Mouse (Mus musculus) midbrain, embryonic 11.5 days (tissue): ENCODE measurements around the gene Sbf1. TPM values are rescaled to one million over a fixed set of nuclear protein-coding genes. Genes with fewer than 3 reads are reported as not detected.
A peak's percentile ranks its signal among the peaks of the same experiment; 100 is the strongest.

Source experiments
- ATAC-seq: fragments of 200-750 bp; cut with Nextera tagmentation; 2 replicates; pipeline ENCODE4 v1.8.0; 2017; ENCODE audit warnings: moderate TSS enrichment, moderate library complexity; ENCODE audit not compliant: low FRiP score
- DNase-seq: peaks from one replicate; pipeline ENCODE4 v3.0.0; 2015; ENCODE audit warnings: low spot score; ENCODE audit errors: missing footprints
- H3K27ac ChIP-seq: fragments of 300-500 bp; sonication (generic); 2 replicates; pipeline ENCODE4 v1.5.1; 2014; ENCODE audit warnings: low read depth, low read length
- H3K27me3 ChIP-seq: fragments of 300-500 bp; sonication (generic); 2 replicates; pipeline ENCODE4 v1.6.1; 2014; ENCODE audit warnings: mild to moderate bottlenecking, low read length, moderate library complexity, mixed read lengths; ENCODE audit not compliant: control insufficient read depth, insufficient read depth
- H3K36me3 ChIP-seq: fragments of 300-500 bp; sonication (generic); 2 replicates; pipeline ENCODE4 v1.6.1; 2014; ENCODE audit warnings: mild to moderate bottlenecking, low read length, moderate library complexity, mixed read lengths; ENCODE audit not compliant: control insufficient read depth, insufficient read depth
- H3K4me1 ChIP-seq: fragments of 300-500 bp; sonication (generic); 2 replicates; pipeline ENCODE4 v1.6.1; 2014; ENCODE audit warnings: low read length; ENCODE audit not compliant: control insufficient read depth, insufficient read depth
- H3K4me2 ChIP-seq: fragments of 300-500 bp; sonication (generic); 2 replicates; pipeline ENCODE4 v1.6.1; 2014; ENCODE audit warnings: mild to moderate bottlenecking, moderate library complexity
- H3K4me3 ChIP-seq: fragments of 300-500 bp; sonication (generic); 2 replicates; pipeline ENCODE4 v1.5.1; 2014; ENCODE audit warnings: low read depth, low read length
- H3K9ac ChIP-seq: fragments of 300-500 bp; sonication (generic); 2 replicates; pipeline ENCODE4 v1.6.1; 2014; ENCODE audit warnings: low read length
- H3K9me3 ChIP-seq: fragments of 300-500 bp; sonication (generic); 2 replicates; pipeline ENCODE4 v1.6.1; 2016; ENCODE audit warnings: low read length; ENCODE audit not compliant: control insufficient read depth
- WGBS: fragments of 180-500 bp; shearing (Covaris S2); extraction: QIAGEN DNeasy Blood & Tissue Kit; methylation state at CpG from one replicate; pipeline ENCODE4 v1.1.7; 2014; 5-methylcytosine and 5-hydroxymethylcytosine counted together
- polyA plus RNA-seq: library from polyadenylated mRNA; unstranded; fragments of >200 nt; fragmentation: Nextera tagmentation; extraction: Ambion mirVana; gene quantifications from 2 replicates; pipeline ENCODE4 v1.2.1, GENCODE M21; 2014

Gene Sbf1
- polyA plus RNA-seq, 1 experiment from 2014 or later = 53.3 TPM

- 94% methylated on average over 2 of the region's 2 CpGs for WGBS
- Histone ChIP-seq H3K4me1 (no peaks in the 10 kb centered on the region), H3K27ac (no peak overlapping the region), H3K9ac (no peak overlapping the region), H3K4me3 (no peak overlapping the region), H3K4me2 (no peak overlapping the region), H3K36me3 (peaks cover 30% of the 10 kb centered on the region), H3K9me3 (no peaks in the 10 kb centered on the region), H3K27me3 (no peaks in the 10 kb centered on the region)
- DNase-seq (no peak), ATAC-seq (no peak)
Observed at GRCm38 (mm10) chr15:89292795-89293194, 22.3 kb downstream of the Sbf1 start.

GRCm38 (mm10) chr15:89291521-89291920 lies 23.6 kb downstream of the Sbf1 start:
- 89% methylated on average over 3 of the region's 3 CpGs for WGBS
- no peak overlapping the region for H3K4me3 ChIP-seq
- H3K36me3 ChIP-seq = peaks cover 33% of the 10 kb centered on the region
- H3K9ac ChIP-seq = no peak overlapping the region
- H3K27me3 ChIP-seq = no peaks in the 10 kb centered on the region
- DNase-seq (no peak), ATAC-seq (no peak)
- no peaks in the 10 kb centered on the region for H3K9me3 ChIP-seq
- no peaks in the 10 kb centered on the region for H3K4me1 ChIP-seq
- no peak overlapping the region for H3K27ac ChIP-seq
- H3K4me2 ChIP-seq = no peak overlapping the region

DNA sequence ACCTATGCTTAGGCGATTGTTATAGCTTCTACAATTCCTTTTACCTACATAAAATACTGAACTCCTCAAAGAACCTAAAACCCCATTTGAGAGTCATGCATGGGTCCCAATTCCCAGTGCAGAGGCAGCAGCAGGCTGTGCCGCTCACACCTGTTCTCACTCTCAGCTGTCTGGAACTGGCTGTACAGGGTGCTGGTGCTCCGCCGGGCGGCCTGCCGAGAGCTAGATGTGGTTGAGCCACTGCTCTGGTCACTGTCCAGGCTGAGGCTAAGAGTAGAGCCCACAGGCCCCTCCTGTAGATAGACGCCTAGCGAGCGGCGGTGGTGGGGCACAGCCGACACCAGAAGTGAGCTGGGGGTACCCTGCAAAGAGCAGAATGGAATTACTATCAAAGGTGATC lies 25.7 kb downstream of the Sbf1 start:
- H3K4me2 ChIP-seq = no peak overlapping the region
- H3K27ac ChIP-seq = no peak overlapping the region
- no peaks in the 10 kb centered on the region for H3K4me1 ChIP-seq
- H3K27me3 ChIP-seq = no peaks in the 10 kb centered on the region
- H3K9ac ChIP-seq = no peak overlapping the region
- no peak for DNase-seq
- no peak for ATAC-seq
- WGBS = 94% methylated on average over 11 of the region's 11 CpGs
- no peaks in the 10 kb centered on the region for H3K9me3 ChIP-seq
- H3K36me3 ChIP-seq = peaks cover 30% of the 10 kb centered on the region
- no peak overlapping the region for H3K4me3 ChIP-seq

- Histone ChIP-seq H3K27me3 (no peaks in the 10 kb centered on the region), H3K27ac (no peak overlapping the region), H3K4me3 (no peak overlapping the region), H3K4me1 (no peaks in the 10 kb centered on the region), H3K36me3 (peaks cover 24% of the 10 kb centered on the region), H3K9me3 (no peaks in the 10 kb centered on the region), H3K9ac (no peak overlapping the region), H3K4me2 (no peak overlapping the region)
- no peak for DNase-seq
- WGBS = 92% methylated on average over 23 of the region's 23 CpGs
- peak; percentile 54 for ATAC-seq
Observed at GRCm38 (mm10) chr15:89288227-89288767, 26.8 kb downstream of the Sbf1 start.

DNA sequence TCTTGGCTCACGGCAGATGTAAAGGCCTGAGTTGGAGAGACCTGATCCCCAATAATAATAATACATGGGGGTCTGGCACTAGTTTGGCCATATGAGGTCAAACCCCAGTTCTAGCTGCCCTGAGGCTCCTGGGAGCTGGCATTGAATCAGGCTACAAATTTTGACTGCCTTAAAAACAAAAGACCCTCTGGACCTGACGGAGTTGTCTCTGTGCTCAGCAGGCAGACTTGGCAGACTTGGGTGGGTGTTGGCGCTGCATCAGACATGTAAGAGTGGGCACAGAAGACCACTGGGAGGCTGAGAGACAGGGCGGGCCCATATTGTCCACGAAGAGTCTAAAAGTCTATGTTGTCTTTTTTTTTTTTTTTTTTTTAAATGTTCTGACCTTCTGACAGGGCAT lies 28.5 kb downstream of the Sbf1 start:
- Histone ChIP-seq H3K4me2 (no peak overlapping the region), H3K27ac (no peak overlapping the region), H3K9me3 (no peaks in the 10 kb centered on the region), H3K36me3 (peaks cover 20% of the 10 kb centered on the region; the same call in 1 of the 2 replicates), H3K4me1 (no peaks in the 10 kb centered on the region), H3K27me3 (no peaks in the 10 kb centered on the region), H3K4me3 (no peak overlapping the region), H3K9ac (no peak overlapping the region)
- DNase-seq = no peak
- WGBS = 90% methylated on average over 5 of the region's 5 CpGs
- no peak for ATAC-seq

DNA sequence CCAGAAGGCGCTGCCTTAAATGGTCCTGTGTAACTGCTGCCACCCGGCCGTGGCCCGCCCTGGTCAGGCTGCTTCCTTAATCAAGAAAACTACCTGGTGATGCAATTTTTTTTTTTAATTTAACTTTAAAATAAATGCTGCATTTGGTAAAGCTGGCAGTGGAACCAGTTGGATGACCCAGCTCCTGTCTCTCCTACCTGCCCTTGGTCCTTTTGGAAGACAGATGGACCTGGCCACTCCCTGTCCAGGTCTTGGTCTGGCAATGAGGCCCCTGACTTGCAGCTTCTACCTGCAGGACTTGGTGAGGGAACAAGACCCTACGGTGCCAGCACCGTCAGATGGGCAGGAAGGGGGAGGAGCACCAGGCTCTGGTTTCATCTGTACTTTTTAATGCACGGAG lies 29.0 kb downstream of the Sbf1 start:
- no peak for ATAC-seq
- no peaks in the 10 kb centered on the region for H3K4me1 ChIP-seq
- no peak overlapping the region for H3K9ac ChIP-seq
- H3K27me3 ChIP-seq = no peaks in the 10 kb centered on the region
- peaks cover 20% of the 10 kb centered on the region; the same call in 1 of the 2 replicates for H3K36me3 ChIP-seq
- H3K9me3 ChIP-seq = no peaks in the 10 kb centered on the region
- H3K4me2 ChIP-seq = no peak overlapping the region
- WGBS = 93% methylated on average over 7 of the region's 7 CpGs
- H3K27ac ChIP-seq = no peak overlapping the region
- H3K4me3 ChIP-seq = no peak overlapping the region
- no peak for DNase-seq

DNA sequence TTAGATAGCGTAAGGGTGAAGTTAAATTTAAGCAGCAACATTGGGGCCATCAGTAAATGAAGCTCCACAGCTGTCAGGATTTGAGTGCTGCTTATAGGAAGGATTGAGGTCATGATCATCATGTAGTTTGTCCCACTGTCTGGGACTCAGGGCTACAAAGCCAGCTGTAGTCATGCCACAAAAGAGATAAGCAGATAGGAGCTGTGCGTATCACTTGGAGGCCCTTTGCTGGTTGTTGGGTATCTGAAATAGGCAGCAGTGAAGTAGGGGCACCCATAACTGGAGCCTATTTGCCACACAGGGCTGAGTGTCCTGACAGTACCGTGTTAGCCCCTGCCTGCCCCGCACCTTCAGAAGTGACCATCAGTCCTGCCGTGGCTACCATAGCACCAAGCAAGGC lies 29.6 kb downstream of the Sbf1 start:
- H3K36me3 ChIP-seq = peaks cover 20% of the 10 kb centered on the region; the same call in 1 of the 2 replicates
- WGBS = 90% methylated on average over 5 of the region's 5 CpGs
- H3K27me3 ChIP-seq = no peaks in the 10 kb centered on the region

GRCm38 (mm10) chr15:89285004-89285403 lies 30.1 kb downstream of the Sbf1 start:
- DNase-seq = no peak
- Histone ChIP-seq H3K27ac (no peak overlapping the region), H3K9me3 (no peaks in the 10 kb centered on the region), H3K9ac (no peak overlapping the region), H3K4me3 (no peak overlapping the region), H3K27me3 (no peaks in the 10 kb centered on the region), H3K36me3 (peaks cover 21% of the 10 kb centered on the region; the same call in 1 of the 2 replicates), H3K4me2 (no peak overlapping the region), H3K4me1 (no peaks in the 10 kb centered on the region)
- ATAC-seq = no peak

More for the DNA sequence above, 29.6 kb downstream of the Sbf1 start:
- no peak overlapping the region for H3K27ac ChIP-seq
- H3K4me1 ChIP-seq = no peaks in the 10 kb centered on the region
- no peaks in the 10 kb centered on the region for H3K9me3 ChIP-seq
- no peak overlapping the region for H3K4me2 ChIP-seq
- no peak overlapping the region for H3K4me3 ChIP-seq
- DNase-seq (no peak), ATAC-seq (no peak)
- no peak overlapping the region for H3K9ac ChIP-seq

DNA sequence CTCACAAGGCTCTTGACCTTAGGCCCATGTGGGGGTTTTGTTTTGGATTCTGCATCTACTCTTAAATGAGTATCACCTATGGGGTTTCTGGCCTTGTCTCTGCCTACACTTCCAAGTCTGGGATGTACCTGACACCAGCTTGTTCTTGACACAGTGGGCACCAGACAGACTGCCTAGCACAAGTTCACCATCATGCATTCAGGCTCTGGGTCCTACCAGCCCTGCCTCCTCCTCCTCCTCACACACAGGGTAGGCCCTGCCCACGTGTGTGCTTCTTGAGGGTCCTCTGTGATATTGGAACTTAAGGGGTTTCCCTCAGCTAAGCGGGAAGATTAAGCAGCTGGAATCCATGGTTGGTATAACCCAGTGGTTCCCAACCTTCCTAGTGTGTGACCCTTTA lies 31.0 kb downstream of the Sbf1 start:
- 70% methylated on average over 2 of the region's 2 CpGs for WGBS
- H3K27ac ChIP-seq = no peak overlapping the region
- DNase-seq (no peak), ATAC-seq (no peak)
- H3K36me3 ChIP-seq = peaks cover 18% of the 10 kb centered on the region; the same call in 1 of the 2 replicates
- H3K27me3 ChIP-seq = no peaks in the 10 kb centered on the region
- no peak overlapping the region for H3K4me2 ChIP-seq
- no peaks in the 10 kb centered on the region for H3K9me3 ChIP-seq
- no peak overlapping the region for H3K9ac ChIP-seq
- no peaks in the 10 kb centered on the region for H3K4me1 ChIP-seq
- H3K4me3 ChIP-seq = no peak overlapping the region
